Mouse (Mus musculus) myocyte (in vitro differentiated cells): ENCODE results near the gene Bad. TPM values are rescaled to one million over a fixed set of nuclear protein-coding genes. Genes with fewer than 3 reads are reported as not detected.

Experiments
- H3K27me3 ChIP-seq: one replicate; pipeline ENCODE4 v1.6.1; 2011; ENCODE audit not compliant: control insufficient read depth, insufficient read depth, insufficient read length
- H3K36me3 ChIP-seq: one replicate; pipeline ENCODE4 v1.6.1; 2011; ENCODE audit not compliant: control insufficient read depth, insufficient read depth
- H3K4me2 ChIP-seq: one replicate; pipeline ENCODE4 v1.6.1; 2011; ENCODE audit warnings: low read depth, control low read depth
- H3K4me3 ChIP-seq: one replicate; pipeline ENCODE4 v1.5.1; 2011; ENCODE audit warnings: mild to moderate bottlenecking, control low read depth, moderate library complexity
- H3K79me2 ChIP-seq: one replicate; pipeline ENCODE4 v1.6.1; 2011; ENCODE audit not compliant: control insufficient read depth, insufficient read depth
- H3ac ChIP-seq: one replicate; pipeline ENCODE4 v1.6.1; 2011; ENCODE audit not compliant: control insufficient read depth, insufficient read length
- CEBPB ChIP-seq: IDR thresholded peaks from 2 replicates; pipeline ENCODE4 v1.6.1; 2011; ENCODE audit warnings: mild to moderate bottlenecking, moderate library complexity; ENCODE audit not compliant: poor library complexity, insufficient read depth, severe bottlenecking
- E2F4 ChIP-seq: IDR thresholded peaks from one replicate; pipeline ENCODE4 v1.6.1; 2011; ENCODE audit warnings: mild to moderate bottlenecking, control low read depth, moderate library complexity; ENCODE audit not compliant: insufficient read depth
- MAX ChIP-seq: IDR thresholded peaks from one replicate; pipeline ENCODE4 v1.6.1; 2011; ENCODE audit warnings: low read depth, mild to moderate bottlenecking, control low read depth
- MYOD1 ChIP-seq, 3 experiments: IDR thresholded peaks; one replicate each; pipeline ENCODE4 v1.6.1; 2011; ENCODE audit warnings: control low read depth in 2 of 3, low read depth in 2 of 3, mild to moderate bottlenecking in 2 of 3, moderate library complexity in 1 of 3; ENCODE audit not compliant: insufficient read length in 2 of 3, control insufficient read depth in 1 of 3
- MYOG ChIP-seq, 3 experiments: IDR thresholded peaks; one replicate each; pipeline ENCODE4 v1.6.1; 2011; ENCODE audit warnings: control low read depth in 2 of 3, low read depth in 2 of 3, mild to moderate bottlenecking in 2 of 3; ENCODE audit not compliant: insufficient read length in 2 of 3, control insufficient read depth in 1 of 3, insufficient read depth in 1 of 3
- POLR2A ChIP-seq: IDR thresholded peaks from one replicate; pipeline ENCODE4 v1.6.1; 2011; ENCODE audit warnings: low read depth, mild to moderate bottlenecking, control low read depth, moderate library complexity; ENCODE audit not compliant: insufficient read length
- POLR2AphosphoS2 ChIP-seq: IDR thresholded peaks from one replicate; pipeline ENCODE4 v1.6.1; 2011; ENCODE audit warnings: low read depth, control low read depth; ENCODE audit not compliant: insufficient read length
- REST ChIP-seq: IDR thresholded peaks from one replicate; pipeline ENCODE4 v1.6.1; 2011; ENCODE audit warnings: mild to moderate bottlenecking, control low read depth, moderate library complexity; ENCODE audit not compliant: insufficient read depth, insufficient read length
- SRF ChIP-seq: IDR thresholded peaks from one replicate; pipeline ENCODE4 v1.6.1; 2011; ENCODE audit warnings: low read depth; ENCODE audit not compliant: control insufficient read depth, insufficient read length
- TCF12 ChIP-seq: IDR thresholded peaks from one replicate; pipeline ENCODE4 v1.6.1; 2011; ENCODE audit warnings: mild to moderate bottlenecking, control low read depth; ENCODE audit not compliant: poor library complexity, insufficient read depth, severe bottlenecking
- TCF3 ChIP-seq: IDR thresholded peaks from one replicate; pipeline ENCODE4 v1.6.1; 2011; ENCODE audit warnings: low read depth, control low read depth; ENCODE audit not compliant: insufficient read length
- USF1 ChIP-seq: IDR thresholded peaks from one replicate; pipeline ENCODE4 v1.6.1; 2011; ENCODE audit warnings: low read depth, mild to moderate bottlenecking, control low read depth, moderate library complexity
- polyA plus RNA-seq: library from polyadenylated mRNA; unstranded; fragments of >200 nt; fragmentation: generic; extraction: Trizol; gene quantifications from one replicate; pipeline ENCODE4 v1.2.1, GENCODE M21; 2012; ENCODE audit warnings: missing spikeins

The Bad gene
- polyA plus RNA-seq, 1 experiment, result 76.1 TPM

DNA sequence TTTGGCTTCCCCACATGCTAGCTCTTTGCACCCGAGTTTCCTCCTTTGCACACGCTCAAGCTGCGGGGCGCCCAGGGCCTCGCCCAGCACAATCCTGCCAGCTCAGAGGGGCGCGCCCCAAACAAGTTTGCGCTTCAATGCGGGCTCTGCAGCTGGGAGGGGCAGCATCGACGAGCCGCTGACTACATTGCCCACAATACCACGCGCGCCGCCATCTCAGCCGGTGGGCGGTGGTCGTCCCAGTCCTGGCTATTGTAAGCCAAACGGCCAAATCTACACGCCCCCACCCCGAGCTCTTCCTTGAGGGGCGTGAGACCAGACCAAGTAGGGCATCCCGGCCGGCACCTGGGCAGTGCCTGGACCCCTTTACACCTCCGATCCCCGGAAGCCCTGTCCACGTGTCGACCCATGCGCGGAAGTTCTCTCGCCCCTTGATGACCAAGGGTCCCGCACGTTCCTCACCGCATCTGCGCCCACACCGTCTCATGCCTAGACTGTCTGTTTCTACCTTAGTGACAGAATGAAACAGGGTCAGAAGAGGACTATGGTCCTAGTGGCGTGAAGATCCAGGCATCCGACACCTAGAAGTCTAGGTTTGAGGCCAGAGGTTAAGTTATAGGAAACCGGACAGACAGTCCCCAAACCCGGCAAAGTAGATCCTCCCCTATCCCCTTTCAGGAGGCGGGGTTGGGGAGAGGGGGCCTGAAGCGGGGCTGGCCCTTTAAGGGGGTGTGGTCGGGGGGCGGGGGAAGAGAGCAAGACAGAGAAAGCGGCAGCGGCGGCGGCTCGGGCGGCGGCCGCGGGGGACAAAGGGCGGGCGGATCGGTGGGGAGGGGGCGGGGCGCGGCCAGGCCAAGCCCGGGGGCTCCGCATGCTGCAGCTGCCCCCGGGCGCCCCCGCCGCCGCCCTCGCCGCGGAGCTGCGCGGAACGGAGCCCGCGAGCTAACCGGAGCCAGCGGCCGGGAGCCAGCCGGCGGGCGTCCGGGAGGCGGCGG is 32.8 kb downstream of the Bad start, which contains the start of gene Ppp1r14b:
Gene Ppp1r14b, plus strand, starts transcription at position 758 of the 995 bp plus-strand sequence.
- Histone ChIP-seq H3K27me3 (no peaks in the 10 kb centered on the region), H3K4me2 (peak within 1 kb of the TSS; percentile 100), H3K4me3 (peak within 1 kb of the TSS; percentile 83), H3K79me2 (peaks cover 35% of the 10 kb centered on the region), H3K36me3 (peaks cover 6% of the 10 kb centered on the region), H3ac (peak within 1 kb of the TSS; percentile 88)
- TF ChIP-seq USF1 (peak; percentile 89), POLR2AphosphoS2 (peak; percentile 16), E2F4 (peak; percentile 1), POLR2A (peak; percentile 43), MAX (peak; percentile 40), MYOG (IDR thresholded peaks at IDR 0.05; ENCODE audit: control insufficient read depth in 1 of 3, insufficient read depth in 1 of 3, insufficient read length in 2 of 3, low read depth in 2 of 3) (peak in 1 of 3 experiments; percentile 30), TCF12 (no peak), SRF (no peak)

DNA sequence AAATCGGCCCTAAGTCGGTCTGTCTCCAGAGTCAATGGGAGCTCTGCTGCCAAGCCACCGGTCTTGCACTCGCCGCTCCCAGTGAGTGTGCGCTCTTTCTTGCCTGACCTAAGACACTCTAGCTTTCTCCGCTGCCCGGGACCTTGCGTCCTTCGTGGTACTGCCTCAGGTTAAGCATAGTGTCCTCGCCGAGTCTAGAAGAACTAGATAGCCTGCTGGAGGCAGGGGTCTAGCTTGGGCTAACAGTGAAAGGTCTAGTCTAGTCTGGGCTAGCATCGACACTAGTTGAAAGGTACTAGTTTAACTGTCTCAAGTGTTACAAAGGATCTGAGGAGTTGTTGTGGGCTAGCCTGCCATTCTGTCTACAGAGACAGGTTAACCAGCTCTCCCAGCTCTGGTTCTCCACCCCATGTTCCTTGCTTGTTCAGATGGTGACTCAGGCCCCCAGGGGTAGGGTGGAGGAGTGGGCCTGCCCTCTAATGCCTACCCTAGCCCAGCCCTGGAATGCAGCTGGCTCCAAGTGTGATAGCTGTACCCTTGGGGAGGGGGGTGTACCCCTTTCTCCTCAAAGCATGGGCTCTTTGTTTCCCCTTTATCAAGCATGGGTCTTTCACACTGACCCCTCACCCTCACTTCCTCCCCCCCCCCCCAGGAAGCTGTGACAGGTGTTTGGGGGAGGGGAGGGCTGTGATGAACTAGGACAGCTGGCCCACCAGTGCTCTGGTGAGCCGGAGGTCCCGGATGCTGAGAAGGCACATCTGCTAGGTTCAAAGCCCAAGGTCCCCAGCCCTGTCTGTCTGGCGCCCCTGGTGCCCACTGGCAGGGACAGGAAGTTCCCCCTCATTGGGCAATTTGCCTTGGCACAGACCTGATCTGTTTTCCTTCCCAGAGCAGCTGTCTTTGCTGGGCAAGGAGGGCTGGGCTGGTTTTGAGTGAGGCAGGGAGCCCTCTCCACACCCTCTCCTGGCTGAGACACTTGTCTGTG is 34.2 kb downstream of the Bad start, which contains the start of gene Plcb3:
Gene Plcb3, minus strand, starts transcription at position 934 of the 985 bp plus-strand sequence.
- H3K4me3 ChIP-seq, result peak within 1 kb of the TSS; percentile 83
- H3K79me2 ChIP-seq, result peaks cover 39% of the 10 kb centered on the region
- peak within 1 kb of the TSS; percentile 88 for H3ac ChIP-seq
- H3K36me3 ChIP-seq, result peaks cover 6% of the 10 kb centered on the region
- TF ChIP-seq CEBPB (peak; percentile 58), POLR2A (peak; percentile 38), MAX (no peak), MYOG (IDR thresholded peaks at IDR 0.05; ENCODE audit: control insufficient read depth in 1 of 3, insufficient read depth in 1 of 3, insufficient read length in 2 of 3, low read depth in 2 of 3) (peak; percentile 50 to 91 (median 70)), TCF12 (peak; percentile 91), REST (no peak), POLR2AphosphoS2 (peak; percentile 87), MYOD1 (IDR thresholded peaks at IDR 0.05; ENCODE audit: control insufficient read depth in 1 of 3, insufficient read length in 2 of 3, low read depth in 2 of 3) (peak; percentile 70 to 94 (median 81)), SRF (no peak), TCF3 (peak; percentile 83)
- no peaks in the 10 kb centered on the region for H3K27me3 ChIP-seq
- peak within 1 kb of the TSS; percentile 100 for H3K4me2 ChIP-seq

DNA sequence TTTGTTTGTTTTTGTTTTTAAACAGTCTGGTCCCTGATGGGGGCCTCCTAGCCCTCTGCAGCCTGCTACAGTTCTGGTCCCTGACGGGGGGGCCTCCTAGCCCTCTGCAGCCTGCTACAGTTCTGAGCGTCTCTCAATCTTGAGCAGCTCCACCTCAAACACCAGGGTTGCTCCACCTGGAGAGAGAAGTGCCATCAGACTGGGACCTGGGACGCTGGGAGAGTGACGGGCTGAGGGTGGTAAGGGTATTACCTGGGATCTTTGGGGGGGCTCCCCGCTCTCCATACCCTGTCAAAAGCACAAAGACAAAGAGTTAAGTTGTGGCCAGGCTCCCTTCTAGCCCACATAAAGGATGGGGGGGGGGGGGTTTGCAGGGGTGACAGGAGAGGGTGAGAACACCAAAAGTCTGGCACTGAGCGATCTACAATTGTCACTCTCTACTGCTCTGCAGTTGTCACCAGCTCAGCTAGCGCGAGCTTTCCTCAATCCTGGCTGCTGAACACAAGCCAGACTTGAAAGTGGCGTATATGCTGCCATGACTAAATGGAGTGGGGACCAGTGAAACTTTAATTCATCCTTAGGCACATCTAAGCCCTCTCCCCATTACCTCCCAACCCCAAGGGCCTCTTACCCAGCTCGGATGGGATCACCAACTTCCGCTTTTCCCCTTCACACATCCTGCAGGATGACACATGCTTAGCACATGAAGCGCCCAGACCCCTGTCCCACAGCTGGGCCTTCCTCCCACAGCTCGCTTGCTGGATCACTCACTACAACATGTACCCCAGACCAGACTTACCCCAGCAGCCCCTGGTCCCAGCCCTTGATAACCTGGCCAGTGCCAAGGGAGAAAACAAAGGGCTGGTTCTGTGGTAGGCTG is 36.3 kb downstream of the Bad start:
- TF ChIP-seq TCF12, result no peak
- peak; percentile 50 for TF ChIP-seq POLR2AphosphoS2
- Histone ChIP-seq H3K36me3 (peaks cover 6% of the 10 kb centered on the region), H3ac (peak overlapping the region; percentile 88), H3K4me2 (peak overlapping the region; percentile 100), H3K79me2 (peaks cover 46% of the 10 kb centered on the region), H3K27me3 (no peaks in the 10 kb centered on the region), H3K4me3 (peak overlapping the region; percentile 83)

DNA sequence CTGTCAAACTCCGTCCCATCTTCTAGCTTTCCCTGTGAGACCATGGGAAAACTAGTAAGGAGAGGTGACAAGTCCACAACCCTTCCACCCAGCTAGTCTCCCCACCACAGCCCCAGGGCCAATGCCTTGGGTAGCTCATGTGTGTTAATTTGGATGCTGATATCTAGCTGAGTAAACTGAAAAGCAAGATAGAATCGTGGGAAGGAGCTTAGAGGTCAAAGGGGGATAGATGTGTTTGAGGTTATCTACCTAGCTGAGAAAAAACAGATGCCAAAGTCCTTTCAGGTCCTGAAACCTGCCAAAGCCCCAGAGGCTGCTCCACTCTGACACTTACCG is 36.9 kb downstream of the Bad start:
- Histone ChIP-seq H3K27me3 (no peaks in the 10 kb centered on the region), H3K4me3 (peak overlapping the region; percentile 83), H3K79me2 (peaks cover 46% of the 10 kb centered on the region), H3ac (no peak overlapping the region), H3K36me3 (peaks cover 7% of the 10 kb centered on the region), H3K4me2 (peak overlapping the region; percentile 100)
- TF ChIP-seq REST (no peak), MYOG (IDR thresholded peaks at IDR 0.05; ENCODE audit: control insufficient read depth in 1 of 3, insufficient read depth in 1 of 3, insufficient read length in 2 of 3, low read depth in 2 of 3) (no peak), POLR2AphosphoS2 (no peak), SRF (no peak), TCF12 (no peak), TCF3 (no peak), MAX (no peak), USF1 (no peak)
